Mouse (Mus musculus) heart, adult 11 months (tissue): ENCODE results near the gene Tpsg1.
A peak's percentile ranks its signal among the peaks of the same experiment; 100 is the strongest.

Source experiments
- DNase-seq: peaks from one replicate; pipeline ENCODE4 v3.0.0; 2022

Tpsg1 gene

GRCm38 (mm10) chr17:25368973-25369372 lies at the start of gene Tpsg1:
Tpsg1 (plus strand) TSS chr17:25369273.
- DNase-seq: no peak

GRCm38 (mm10) chr17:25320819-25321218 lies 48.3 kb upstream of the Tpsg1 start:
- DNase-seq: no peak

- DNase-seq: no peak
Measured at GRCm38 (mm10) chr17:25322930-25323329, 46.1 kb upstream of the Tpsg1 start.

GRCm38 (mm10) chr17:25332321-25332720 lies 36.8 kb upstream of the Tpsg1 start:
- peak; percentile 61 for DNase-seq

- DNase-seq: peak; percentile 77
Measured at GRCm38 (mm10) chr17:25333943-25334342, 35.1 kb upstream of the Tpsg1 start.

- peak; percentile 70 for DNase-seq
Measured at GRCm38 (mm10) chr17:25338218-25338617, 30.9 kb upstream of the Tpsg1 start.

GRCm38 (mm10) chr17:25340003-25340402 lies 29.1 kb upstream of the Tpsg1 start:
- no peak for DNase-seq

- no peak for DNase-seq
Measured at GRCm38 (mm10) chr17:25341490-25341889, 27.6 kb upstream of the Tpsg1 start.

GRCm38 (mm10) chr17:25345462-25345861 lies 23.6 kb upstream of the Tpsg1 start, which contains the start of gene Tpsab1:
Tpsab1 (minus strand) TSS chr17:25345562.
- no peak for DNase-seq

- DNase-seq: no peak
Measured at GRCm38 (mm10) chr17:25361291-25361690, 7.8 kb upstream of the Tpsg1 start.

- DNase-seq: no peak
Measured at GRCm38 (mm10) chr17:25363726-25364125, 5.3 kb upstream of the Tpsg1 start.

- DNase-seq: no peak
Measured at GRCm38 (mm10) chr17:25366005-25366404, 3.1 kb upstream of the Tpsg1 start, which contains the start of gene Tpsb2. Tpsb2 (plus strand) TSS chr17:25366305.

GRCm38 (mm10) chr17:25372491-25372890 lies 3.4 kb downstream of the Tpsg1 start:
- DNase-seq: no peak

- DNase-seq: no peak
Measured at GRCm38 (mm10) chr17:25374011-25374410, 4.9 kb downstream of the Tpsg1 start.

- no peak for DNase-seq
Measured at GRCm38 (mm10) chr17:25394526-25394925, 25.5 kb downstream of the Tpsg1 start.

- peak; percentile 93 for DNase-seq
Measured at GRCm38 (mm10) chr17:25397804-25398519, 28.9 kb downstream of the Tpsg1 start.

- DNase-seq: no peak
Measured at GRCm38 (mm10) chr17:25398520-25398838, 29.4 kb downstream of the Tpsg1 start.

- DNase-seq: no peak
Measured at GRCm38 (mm10) chr17:25400443-25400842, 31.4 kb downstream of the Tpsg1 start.

GRCm38 (mm10) chr17:25401491-25401890 lies 32.4 kb downstream of the Tpsg1 start:
- DNase-seq: no peak

GRCm38 (mm10) chr17:25402224-25402623 lies 33.2 kb downstream of the Tpsg1 start:
- no peak for DNase-seq

GRCm38 (mm10) chr17:25404190-25404589 lies 35.1 kb downstream of the Tpsg1 start:
- no peak for DNase-seq

- peak; percentile 93 for DNase-seq
Measured at GRCm38 (mm10) chr17:25405224-25405895, 36.3 kb downstream of the Tpsg1 start.

- peak; percentile 94 for DNase-seq
Measured at GRCm38 (mm10) chr17:25406011-25406441, 37.0 kb downstream of the Tpsg1 start.

GRCm38 (mm10) chr17:25407352-25407751 lies 38.3 kb downstream of the Tpsg1 start:
- DNase-seq: no peak
